Mouse (Mus musculus) retina, adult 2 months (tissue): ENCODE data around the gene Btbd19.

ENCODE experiments used
- DNase-seq: peaks from one replicate; pipeline ENCODE4 v3.0.0-alpha.2; 2012; ENCODE audit warnings: low read depth, low spot score

Btbd19 gene

GRCm38 (mm10) chr4:117134601-117134995 lies 9.1 kb upstream of the Btbd19 start:
- DNase-seq: no peak

- DNase-seq: peak; percentile 90
These were observed 8.5 kb upstream of the Btbd19 start, which contains the start of gene Plk3 for GRCm38 (mm10) chr4:117133817-117134600. TSS of gene Plk3 (minus strand) at chr4:117133963.

- DNase-seq: no peak
These were observed 7.9 kb upstream of the Btbd19 start for GRCm38 (mm10) chr4:117133366-117133796.

- DNase-seq: no peak
These were observed 7.2 kb upstream of the Btbd19 start for GRCm38 (mm10) chr4:117132794-117133143.

- no peak for DNase-seq
These were observed 6.6 kb upstream of the Btbd19 start for GRCm38 (mm10) chr4:117131890-117132793.

- no peak for DNase-seq
These were observed 5.7 kb upstream of the Btbd19 start for GRCm38 (mm10) chr4:117131198-117131597.

GRCm38 (mm10) chr4:117130790-117131189 lies 5.3 kb upstream of the Btbd19 start:
- DNase-seq: no peak

GRCm38 (mm10) chr4:117127991-117128686 lies 2.6 kb upstream of the Btbd19 start:
- no peak for DNase-seq

- DNase-seq: no peak
These were observed 1.3 kb upstream of the Btbd19 start, which contains the start of gene Tctex1d4 for GRCm38 (mm10) chr4:117126675-117127290. TSS of gene Tctex1d4 (plus strand) at chr4:117126794.

GRCm38 (mm10) chr4:117125910-117126674 lies 567 bp upstream of the Btbd19 start:
- DNase-seq: no peak

- DNase-seq: no peak
These were observed 792 bp downstream of the Btbd19 start for GRCm38 (mm10) chr4:117124518-117125347.

- DNase-seq: no peak
These were observed 1.4 kb downstream of the Btbd19 start for GRCm38 (mm10) chr4:117124218-117124517.

- no peak for DNase-seq
These were observed 1.8 kb downstream of the Btbd19 start for GRCm38 (mm10) chr4:117123546-117124217.

- no peak for DNase-seq
These were observed 3.3 kb downstream of the Btbd19 start for GRCm38 (mm10) chr4:117122209-117122608.

- DNase-seq: peak; percentile 85
These were observed 4.8 kb downstream of the Btbd19 start for GRCm38 (mm10) chr4:117120445-117121414.

GRCm38 (mm10) chr4:117120052-117120444 lies 5.5 kb downstream of the Btbd19 start:
- DNase-seq: no peak

GRCm38 (mm10) chr4:117119636-117120035 lies 5.9 kb downstream of the Btbd19 start:
- DNase-seq: no peak

GRCm38 (mm10) chr4:117117931-117118330 lies 7.6 kb downstream of the Btbd19 start:
- no peak for DNase-seq
